Mouse (Mus musculus): ENCODE results near the gene Gm29776.

The Gm29776 gene

DNA sequence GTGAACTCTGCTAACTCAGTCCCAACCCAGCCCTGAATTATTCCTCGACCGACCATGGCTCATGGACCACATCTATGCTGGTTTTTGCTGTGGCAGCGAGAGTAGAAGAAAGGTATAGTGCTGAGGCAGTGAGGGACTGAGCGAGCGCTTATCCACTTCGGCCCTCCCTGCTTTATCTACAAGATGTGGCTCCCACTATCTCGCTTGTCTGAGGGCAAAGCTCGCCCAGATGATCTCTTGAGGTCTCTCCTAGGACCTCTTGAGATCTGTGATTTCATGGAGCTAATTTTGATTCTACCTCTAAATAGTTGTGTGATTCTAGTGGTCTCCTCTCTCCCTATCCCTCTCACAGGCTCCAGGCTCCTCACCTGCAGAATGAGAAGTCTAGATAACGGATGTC, 10.4 kb upstream of the Gm29776 start:
- DNase-seq (ENCODE audit: low read depth) = no peak

DNA sequence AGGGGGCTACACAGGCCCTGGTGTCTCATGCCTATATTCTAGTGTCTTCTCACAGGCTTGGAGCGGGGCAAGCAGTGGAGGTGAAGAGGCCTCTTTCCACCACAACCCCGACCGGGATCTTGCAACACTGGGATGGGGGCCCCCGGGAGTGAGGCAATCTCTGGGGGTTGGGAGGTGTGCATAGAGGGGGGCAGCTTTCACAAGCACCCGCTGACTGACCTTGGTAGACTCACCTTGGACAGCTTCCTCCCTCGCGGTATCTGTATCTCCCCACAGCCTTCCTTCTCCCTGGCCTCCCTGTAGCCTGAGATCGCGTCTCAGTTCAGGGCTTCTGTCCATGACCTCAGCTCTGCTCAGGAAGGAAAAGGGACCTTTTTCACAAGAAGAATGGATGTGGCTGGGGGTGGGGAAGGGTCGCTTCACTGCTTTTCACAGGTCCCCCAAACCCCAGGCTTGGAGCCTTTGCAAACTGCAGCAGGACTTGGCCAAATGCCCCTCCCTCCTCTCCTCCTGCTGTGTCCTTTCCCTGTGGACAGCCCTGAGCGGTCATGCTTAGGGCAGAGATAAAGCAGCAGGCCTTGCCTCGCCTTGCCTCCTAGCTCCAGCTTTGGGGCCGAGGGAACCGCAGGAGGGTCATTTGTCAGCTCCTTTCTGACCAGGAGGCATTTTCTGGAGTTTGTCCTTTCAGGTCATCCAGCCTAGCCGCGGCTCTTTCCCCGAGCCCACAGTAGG, 8.1 kb upstream of the Gm29776 start:
- no peak for DNase-seq (ENCODE audit: low read depth)

DNA sequence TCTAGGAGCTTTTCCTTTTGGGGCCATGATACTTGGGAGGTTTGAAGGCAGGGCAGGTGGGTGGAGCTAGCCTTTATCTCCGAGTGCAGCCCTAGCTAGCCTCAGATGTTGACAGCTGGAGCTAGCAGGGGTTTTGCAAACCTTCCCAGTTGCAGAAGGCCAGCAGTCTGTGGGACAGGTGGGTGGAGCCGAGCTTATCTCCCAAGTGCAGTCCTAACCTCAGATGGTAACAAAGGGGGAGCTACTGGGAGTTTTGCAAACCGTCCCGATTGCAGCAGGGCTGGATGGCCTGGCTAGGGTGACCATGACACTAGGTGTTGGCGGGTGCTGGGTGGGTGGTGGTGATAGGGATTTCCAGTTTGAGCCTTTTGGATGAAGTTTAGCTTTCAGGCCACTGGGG, 7.2 kb upstream of the Gm29776 start:
- no peak for DNase-seq (ENCODE audit: low read depth)

DNA sequence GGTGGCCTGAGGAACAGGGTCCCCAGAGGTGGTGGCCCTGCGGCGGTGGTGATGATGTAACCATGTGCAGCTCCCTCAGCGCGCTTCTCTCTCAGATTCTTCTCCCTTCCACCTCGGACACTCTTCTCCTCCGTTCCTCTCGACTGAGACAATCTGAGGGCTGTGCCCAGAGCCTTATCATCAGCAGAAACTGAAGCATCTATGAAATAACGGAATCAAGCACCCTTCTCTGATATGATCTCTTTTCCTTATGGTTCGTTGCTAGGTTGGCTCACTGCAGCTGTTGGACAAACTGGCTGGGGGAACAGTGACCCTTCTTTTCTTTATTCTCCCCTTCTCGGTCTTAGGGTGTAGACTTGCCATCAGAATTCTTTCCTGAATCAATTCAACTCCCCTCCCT, 4.6 kb upstream of the Gm29776 start:
- no peak for DNase-seq (ENCODE audit: low read depth)

DNA sequence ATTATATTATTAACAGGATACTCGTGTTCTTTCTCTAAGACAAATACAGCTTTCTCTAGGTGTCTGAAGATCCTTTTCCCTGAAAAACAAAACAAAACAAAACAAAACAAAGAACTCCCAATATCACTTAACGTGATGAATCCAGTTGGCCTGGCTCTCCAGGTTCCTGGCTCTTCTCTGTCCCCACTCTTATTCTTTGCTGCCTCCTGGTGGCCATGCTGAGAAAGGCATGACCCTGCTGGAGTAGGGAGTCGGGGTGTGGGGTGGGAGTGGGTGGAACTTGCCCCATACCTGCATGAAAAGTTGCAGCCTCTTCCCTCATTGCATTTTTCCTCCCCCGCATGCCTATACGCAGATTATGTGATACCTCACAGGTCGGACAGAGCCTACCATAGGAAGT, 2.7 kb upstream of the Gm29776 start:
- DNase-seq (ENCODE audit: low read depth) = peak; percentile 80

DNA sequence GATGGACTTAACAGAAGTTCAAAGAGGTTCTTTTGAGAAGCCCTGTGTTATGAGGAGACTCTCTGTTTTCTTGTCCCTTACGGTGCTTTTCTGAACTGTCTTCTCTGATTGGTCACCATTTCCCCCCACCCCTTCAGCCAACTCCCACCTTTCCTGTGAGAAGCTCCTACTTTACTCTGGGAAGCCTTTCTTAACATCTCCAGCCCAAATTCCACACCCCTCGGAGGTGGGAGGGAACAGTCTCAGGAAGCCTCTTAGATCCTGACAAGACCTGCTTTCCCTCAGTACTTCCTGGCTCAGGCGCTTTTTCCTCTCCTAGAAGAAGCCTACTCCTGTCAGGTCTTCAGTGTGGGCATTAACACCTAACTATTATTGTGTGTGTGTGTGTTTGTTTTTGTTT, 953 bp upstream of the Gm29776 start:
- no peak for DNase-seq (ENCODE audit: low read depth)

DNA sequence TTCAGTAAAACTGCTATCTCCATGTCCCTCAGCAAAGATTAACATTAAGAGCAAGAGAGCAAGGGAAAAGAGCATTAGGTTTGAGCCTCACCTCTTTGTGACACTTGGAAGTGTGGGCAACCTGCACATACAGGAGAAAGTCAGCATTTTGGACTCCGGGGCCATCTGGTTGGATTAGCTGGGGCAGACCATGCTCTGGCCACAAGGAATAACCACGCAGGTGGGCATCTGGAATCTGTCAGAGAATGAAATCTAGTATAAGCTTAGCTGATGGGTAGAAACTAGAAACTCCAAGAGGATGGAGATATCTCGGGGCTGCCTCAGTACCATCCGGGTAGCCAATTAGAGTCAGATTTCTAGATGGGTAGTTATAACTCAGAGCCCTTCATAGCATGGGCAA, 1.9 kb downstream of the Gm29776 start:
- DNase-seq (ENCODE audit: low read depth) = no peak

DNA sequence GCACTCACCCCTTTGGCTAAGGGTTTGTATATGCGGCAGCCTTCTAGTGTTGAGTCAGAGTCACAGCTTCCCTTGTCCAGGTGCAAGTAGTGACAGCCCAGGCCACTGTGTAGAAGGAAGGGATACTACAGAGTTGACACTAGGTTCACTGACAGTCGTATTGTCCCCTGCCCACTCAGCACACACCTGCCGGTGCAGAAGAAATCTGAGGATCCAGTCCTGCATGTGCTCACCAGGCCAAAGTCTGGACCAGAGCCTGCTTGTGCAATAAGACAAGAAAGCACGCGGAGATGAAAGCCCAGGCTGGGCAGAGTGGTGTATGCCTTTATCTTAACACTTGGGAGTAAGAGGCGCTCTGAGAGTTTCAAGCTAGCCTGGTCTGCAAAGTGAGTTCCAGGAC, 3.6 kb downstream of the Gm29776 start:
- no peak for DNase-seq (ENCODE audit: low read depth)

DNA sequence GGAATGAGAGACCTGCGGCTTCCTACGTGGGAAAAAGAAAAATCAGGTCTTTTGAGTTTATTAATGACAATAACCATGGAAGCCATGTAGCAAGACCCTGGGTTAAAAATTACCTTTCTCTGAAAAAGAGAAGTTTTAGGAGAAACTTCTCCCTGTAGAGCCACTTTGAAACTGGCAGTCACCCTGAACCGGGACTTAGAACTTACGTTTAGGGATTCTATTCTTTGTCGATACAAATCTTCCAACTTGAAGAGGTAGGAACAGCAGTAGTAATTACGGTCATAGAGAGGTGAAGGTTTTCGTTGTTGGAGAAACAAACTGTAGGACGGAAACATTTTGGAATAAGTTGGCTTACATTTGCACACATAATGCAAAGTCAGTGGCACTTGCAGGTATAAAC, 11.4 kb downstream of the Gm29776 start:
- peak; percentile 17 for DNase-seq (ENCODE audit: low read depth)

DNA sequence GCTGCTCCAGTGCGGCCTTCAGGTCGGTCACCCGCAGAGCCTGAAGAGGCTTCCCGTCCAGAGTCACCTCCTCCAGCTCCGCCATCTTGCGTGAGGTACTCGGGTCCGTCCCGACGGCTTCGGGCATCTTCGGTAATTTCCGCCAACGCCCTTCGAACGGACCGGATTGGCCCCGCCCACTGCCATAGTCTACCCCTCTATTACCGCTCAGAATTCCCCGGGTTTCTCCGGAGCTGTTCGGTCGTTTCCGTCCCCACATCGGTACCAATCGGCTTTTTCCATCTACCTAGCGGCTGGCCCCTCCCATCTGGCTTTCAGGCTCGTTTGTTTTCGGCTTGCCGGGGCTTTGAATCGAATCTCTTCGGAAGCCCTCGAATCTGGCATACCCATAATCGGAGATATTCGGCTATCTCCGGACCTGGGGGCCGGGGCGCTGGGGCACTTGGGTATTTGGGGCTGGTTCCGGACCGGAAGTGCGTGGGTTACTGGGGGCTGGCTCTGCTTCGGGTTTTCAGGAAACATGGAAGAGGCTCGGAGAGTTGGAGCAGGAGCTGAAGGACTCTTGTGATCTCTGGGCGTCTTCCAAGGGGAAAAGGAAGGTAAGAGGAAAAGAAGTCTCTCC, 12.0 kb downstream of the Gm29776 start, which contains the start of gene Acin1:
TSS of gene Acin1 (minus strand) at position 410 of the 622 bp plus-strand sequence.
- DNase-seq (ENCODE audit: low read depth) = peak; percentile 98

DNA sequence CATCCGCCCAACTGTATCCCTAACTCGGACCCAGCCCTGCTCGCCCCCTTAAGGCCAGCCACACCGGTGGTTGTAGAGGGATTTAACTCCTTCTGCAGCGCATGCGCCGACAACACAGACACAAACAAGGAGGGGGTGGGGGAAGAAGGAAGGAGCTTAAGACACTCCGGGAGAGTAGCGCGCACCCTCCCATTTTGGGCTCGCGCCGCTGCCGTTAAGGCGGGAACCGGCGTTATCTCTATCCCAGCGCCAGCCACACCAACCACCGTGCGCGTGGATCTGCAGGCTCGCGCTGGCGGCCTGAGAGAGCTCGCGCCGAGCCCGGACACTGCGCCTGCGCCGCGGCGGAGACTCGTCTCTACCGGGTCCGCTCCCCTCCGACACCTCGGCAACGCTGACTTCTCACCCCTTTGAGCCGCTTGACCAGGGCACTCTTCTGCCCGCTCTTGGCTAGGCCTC, 12.5 kb downstream of the Gm29776 start, which contains the start of gene 1700123O20Rik:
TSS of gene 1700123O20Rik (plus strand) at position 154 of the 459 bp plus-strand sequence.
- DNase-seq (ENCODE audit: low read depth) = peak; percentile 89

DNA sequence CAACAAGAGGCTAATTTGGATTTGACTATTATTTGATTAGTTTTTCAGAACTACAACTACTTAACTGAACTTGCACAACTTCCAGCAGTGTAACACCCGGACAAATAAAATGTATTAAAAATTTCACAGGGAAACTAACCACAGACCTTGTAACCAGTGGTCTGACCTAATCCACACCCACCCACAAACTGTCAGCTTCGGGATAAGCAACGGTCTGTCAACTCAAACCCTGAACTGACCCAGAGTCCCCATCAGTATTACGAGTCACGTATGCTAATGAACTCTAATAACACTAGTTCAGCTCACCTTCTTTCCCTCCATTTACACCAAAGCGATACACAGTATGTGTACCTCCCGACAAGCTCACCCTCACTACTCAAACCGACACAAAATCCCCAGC, 13.2 kb downstream of the Gm29776 start:
- no peak for DNase-seq (ENCODE audit: low read depth)

DNA sequence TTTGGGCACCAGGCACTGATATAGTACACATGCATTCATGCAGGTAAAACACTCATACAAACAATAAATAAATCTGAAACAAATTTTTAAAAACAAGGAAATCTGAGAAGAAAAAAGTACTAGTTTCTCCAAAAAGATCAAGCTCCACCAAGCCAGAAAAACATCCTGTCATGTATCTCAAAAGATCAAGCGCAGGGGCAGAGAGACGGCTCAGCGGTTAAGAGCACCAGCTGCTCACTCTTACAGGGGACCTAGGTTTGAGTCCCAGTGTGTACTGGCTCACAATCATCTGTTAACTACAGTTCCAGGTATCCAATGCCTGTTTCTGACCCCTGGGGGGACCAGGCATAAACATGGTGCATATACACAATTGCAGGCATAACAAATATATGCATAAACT, 16.2 kb downstream of the Gm29776 start:
- no peak for DNase-seq (ENCODE audit: low read depth)

DNA sequence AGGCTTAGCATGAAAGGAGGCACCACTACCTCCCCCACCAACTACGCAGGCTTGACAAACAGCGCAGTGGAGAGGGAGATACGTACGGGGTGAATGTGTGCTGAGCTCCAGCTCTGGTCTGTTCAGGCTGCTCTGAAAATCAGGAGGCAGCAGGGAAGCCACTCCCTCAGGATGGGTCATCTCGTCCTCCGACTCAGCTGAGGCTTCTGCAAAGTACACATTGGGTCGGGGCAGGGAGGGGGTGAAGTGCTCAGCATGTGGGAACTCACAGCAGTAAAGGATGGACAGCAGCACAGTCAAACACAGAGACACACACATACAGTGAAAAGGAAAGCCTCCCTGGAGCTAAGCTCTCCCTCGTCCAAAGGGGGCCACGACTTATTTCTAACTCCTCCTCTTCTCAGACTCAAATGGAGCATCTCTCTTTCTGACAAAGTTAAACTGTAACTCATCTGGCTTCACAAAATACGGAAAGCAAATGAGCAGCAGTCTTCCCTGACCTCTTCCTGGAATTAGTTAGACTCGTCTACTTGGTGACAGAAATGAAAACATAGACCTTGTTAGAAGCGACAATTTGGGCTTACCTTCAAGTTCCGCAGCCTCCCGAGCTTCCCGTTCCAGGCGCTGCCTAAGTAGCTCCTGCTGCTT, 19.9 kb downstream of the Gm29776 start:
- DNase-seq (ENCODE audit: low read depth) = no peak

DNA sequence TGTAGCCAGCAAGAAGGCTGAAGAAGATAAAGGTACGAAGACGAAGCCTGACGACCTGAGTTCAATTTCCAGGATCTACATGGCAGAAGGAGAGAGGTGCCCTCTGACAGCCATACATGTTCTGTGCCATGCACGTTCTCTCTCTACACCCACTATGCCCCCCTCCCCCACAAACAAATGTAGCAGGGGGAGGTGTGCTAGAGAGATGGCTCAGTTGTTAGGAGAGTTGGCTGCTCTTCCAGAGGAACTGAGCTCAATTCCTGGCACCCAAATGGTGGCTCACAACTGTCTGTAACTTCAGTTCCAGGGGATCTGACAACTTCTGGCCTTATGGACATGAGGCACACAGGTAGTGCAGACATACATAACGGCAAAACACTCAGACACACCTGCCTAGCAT, 22.3 kb downstream of the Gm29776 start:
- DNase-seq (ENCODE audit: low read depth) = no peak

DNA sequence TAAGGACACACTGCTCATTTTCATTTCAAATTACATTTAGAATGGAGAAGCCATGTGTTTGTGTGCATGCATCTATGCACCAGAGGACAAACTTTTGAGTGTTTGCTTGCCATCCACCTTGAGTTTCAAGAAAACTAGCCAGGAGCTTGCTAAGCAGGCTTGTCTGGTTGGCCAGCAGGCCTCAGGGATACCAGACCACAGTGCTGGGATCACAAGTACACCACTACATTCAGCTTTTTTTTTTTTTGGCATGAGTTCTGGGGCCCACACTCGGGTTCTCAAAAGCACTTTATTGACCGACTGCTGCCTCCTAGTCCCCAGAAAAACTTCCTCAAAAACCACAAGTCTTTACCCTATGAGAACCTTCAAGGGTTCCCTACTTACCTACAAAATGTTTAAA, 24.3 kb downstream of the Gm29776 start:
- DNase-seq (ENCODE audit: low read depth) = no peak

DNA sequence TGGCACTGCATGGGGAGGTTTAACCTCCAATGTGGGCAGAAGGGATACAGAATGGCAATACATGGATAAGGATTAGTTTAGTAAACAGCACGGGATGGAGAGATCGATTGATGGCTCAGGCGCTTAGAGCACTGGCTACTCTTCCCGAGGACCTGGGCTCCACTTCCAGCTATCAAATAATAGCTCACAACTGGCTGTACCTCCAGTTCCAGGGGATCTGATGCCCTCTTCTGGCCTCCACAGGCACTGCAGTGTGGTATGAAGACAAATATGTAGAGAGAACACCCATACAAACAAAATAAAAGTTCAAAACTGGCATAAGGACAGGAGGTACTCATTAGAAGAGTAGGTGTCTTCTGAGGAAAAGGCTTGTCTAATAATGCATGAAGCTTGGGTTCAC, 29.3 kb downstream of the Gm29776 start:
- DNase-seq (ENCODE audit: low read depth) = peak; percentile 57

DNA sequence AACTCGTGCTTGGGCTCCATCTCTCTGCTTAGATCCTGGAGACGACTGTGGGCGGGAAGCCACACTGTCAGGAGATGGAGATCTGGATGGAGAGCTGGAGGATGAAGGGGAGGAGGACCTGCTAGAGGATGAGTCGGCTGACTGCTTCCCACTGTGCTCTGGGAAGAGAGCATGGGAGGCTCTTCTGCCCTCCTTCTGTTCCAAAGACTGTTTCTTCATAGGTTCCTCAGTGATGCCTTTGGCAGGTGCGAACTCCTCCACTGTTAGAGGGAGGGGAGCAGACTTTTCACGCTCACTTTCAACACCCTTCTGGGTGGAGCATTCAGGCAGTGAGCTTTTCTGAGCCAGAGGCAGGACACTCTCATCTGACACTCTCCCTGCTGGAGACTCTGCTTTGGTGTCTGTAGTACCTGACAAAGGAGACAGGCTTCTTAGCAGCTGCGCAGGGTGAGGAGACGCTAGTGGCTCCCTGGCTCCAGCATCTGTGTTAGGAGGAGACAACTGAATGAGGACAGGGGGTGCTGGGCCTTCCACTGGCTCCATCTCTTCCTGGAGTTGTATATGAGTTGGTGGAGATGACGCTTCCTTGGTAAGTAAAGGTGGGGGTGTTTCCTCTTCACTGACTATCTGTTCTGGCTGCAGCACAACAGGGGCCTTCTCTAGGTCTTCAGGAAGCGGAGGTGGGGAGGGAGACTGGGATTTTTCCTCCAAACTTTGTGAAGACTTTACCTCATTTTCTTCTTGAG, 34.0 kb downstream of the Gm29776 start:
- no peak for DNase-seq (ENCODE audit: low read depth)

DNA sequence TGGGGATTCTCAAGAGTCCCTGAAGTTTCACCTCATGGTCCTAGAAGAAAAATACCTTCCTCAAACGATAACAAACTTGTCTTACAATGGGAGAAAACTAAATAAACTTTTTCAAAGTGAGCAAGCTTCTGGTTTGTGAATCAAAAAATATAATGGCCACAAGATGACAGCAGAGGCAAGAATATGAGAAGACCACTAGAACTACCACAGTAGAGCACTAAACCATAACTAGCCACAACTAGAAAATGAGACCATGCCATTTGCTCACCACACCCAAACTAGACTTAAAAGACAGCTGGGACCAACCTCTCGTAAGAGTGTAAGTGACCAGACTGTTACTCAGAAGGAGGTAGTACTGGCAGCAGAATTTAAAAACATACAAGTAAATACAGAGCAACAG, 38.6 kb downstream of the Gm29776 start:
- DNase-seq (ENCODE audit: low read depth) = peak; percentile 80

DNA sequence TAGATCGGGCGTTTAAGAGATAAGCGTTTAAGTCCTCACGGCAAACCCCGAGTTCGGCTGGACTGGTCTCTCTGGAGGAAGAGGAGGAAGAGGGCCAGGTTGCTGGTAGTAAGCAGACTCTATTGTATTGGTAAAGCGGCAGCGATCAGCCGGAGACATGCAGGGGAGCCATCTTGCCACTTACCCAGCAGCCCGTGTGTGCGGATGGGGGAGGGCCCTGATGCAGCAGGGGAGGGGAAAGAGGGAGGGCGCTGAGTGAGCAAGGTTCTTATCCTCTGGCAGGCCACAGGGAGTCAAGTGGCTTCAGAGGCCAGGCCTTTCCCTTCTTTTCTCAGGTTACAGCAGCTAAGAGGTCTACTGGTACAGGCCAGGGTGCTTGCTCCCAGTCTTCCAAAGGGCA, 45.1 kb downstream of the Gm29776 start:
- peak; percentile 89 for DNase-seq (ENCODE audit: low read depth)

DNA sequence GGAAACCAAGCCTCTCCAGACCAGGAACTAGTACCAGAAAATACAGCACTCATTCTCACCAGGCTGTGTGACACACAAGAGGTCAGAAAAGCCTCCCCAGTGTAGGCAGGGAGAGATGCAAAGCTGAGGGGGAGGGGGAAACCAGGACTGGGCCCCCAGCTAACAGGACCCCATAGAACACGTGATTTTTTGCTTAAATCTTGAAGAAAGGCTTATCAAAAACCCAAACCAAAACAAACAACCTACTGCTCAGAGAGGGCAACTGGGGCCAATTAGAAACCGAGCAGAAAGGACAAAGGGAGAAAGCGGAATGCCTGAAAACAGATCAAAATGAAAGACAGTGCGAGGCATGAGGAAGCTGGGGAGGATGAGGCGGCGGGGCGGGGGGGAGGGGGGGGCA, 45.8 kb downstream of the Gm29776 start:
- DNase-seq (ENCODE audit: low read depth) = no peak

DNA sequence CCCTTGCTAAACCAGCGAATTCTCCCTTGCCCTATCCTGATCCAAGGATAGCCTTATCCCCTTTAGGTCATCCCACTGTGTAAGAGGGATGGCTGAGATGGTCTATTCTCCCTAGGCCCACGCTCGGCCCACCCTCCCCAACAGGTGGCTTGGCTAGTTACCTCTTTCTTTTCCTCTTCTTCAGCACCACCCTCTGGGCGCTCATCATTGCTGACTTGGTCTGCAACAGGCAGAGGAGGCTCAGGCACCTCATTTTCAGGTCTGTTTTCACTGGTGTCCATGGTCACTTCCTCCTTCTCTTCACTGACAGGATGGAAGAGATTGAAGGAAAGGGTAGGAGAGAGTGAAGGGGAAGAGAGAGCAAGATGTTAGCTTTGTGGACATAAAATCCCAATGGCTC, 47.1 kb downstream of the Gm29776 start:
- DNase-seq (ENCODE audit: low read depth) = no peak

Data from NIH3T3 (cell line).